Mouse (Mus musculus) forebrain, embryonic 11.5 days (tissue): Measurements from ENCODE around the gene Nabp2. TPM values are rescaled to one million over a fixed set of nuclear protein-coding genes. Genes with fewer than 3 reads are reported as not detected.
A peak's percentile ranks its signal among the peaks of the same experiment; 100 is the strongest.

Experiments used
- ATAC-seq: fragments of 200-750 bp; cut with Nextera tagmentation; replicated peaks from 2 replicates; pipeline ENCODE4 v1.8.0; 2017; ENCODE audit warnings: moderate TSS enrichment; ENCODE audit not compliant: low FRiP score
- DNase-seq: peaks from one replicate; pipeline ENCODE4 v3.0.0-alpha.2; 2017; ENCODE audit warnings: low spot score
- H3K27ac ChIP-seq: fragments of 300-500 bp; sonication (generic); 2 replicates; pipeline ENCODE4 v1.5.1; 2014; ENCODE audit warnings: low read depth, low read length
- H3K27me3 ChIP-seq: fragments of 300-500 bp; sonication (generic); 2 replicates; pipeline ENCODE4 v1.6.1; 2014; ENCODE audit warnings: mild to moderate bottlenecking, low read length, mixed read lengths; ENCODE audit not compliant: control insufficient read depth, insufficient read depth
- H3K36me3 ChIP-seq: fragments of 300-500 bp; sonication (generic); 2 replicates; pipeline ENCODE4 v1.6.1; 2014; ENCODE audit warnings: mild to moderate bottlenecking, low read length, moderate library complexity, mixed read lengths; ENCODE audit not compliant: control insufficient read depth, insufficient read depth
- H3K4me1 ChIP-seq: fragments of 300-500 bp; sonication (generic); replicated peaks from 2 replicates; pipeline ENCODE4 v1.6.1; 2014; ENCODE audit warnings: low read length, mixed read lengths; ENCODE audit not compliant: control insufficient read depth, insufficient read depth
- H3K4me2 ChIP-seq: fragments of 300-500 bp; sonication (generic); 2 replicates; pipeline ENCODE4 v1.6.1; 2014; ENCODE audit warnings: low read depth, mild to moderate bottlenecking, low read length, moderate library complexity, mixed read lengths; ENCODE audit not compliant: severe bottlenecking
- H3K4me3 ChIP-seq: fragments of 300-500 bp; sonication (generic); 2 replicates; pipeline ENCODE4 v1.5.1; 2014; ENCODE audit warnings: low read depth, low read length
- H3K9ac ChIP-seq: fragments of 300-500 bp; sonication (generic); 2 replicates; pipeline ENCODE4 v1.6.1; 2014; ENCODE audit warnings: low read length
- H3K9me3 ChIP-seq: fragments of 300-500 bp; sonication (generic); 2 replicates; pipeline ENCODE4 v1.6.1; 2016; ENCODE audit warnings: low read length, mixed read lengths; ENCODE audit not compliant: control insufficient read depth
- WGBS: fragments of 180-500 bp; shearing (Covaris S2); extraction: QIAGEN DNeasy Blood & Tissue Kit; methylation state at CpG from one replicate; pipeline ENCODE4 v1.1.7; 2014; 5-methylcytosine and 5-hydroxymethylcytosine counted together
- polyA plus RNA-seq: library from polyadenylated mRNA; unstranded; fragments of >200 nt; fragmentation: Nextera tagmentation; extraction: Ambion mirVana; gene quantifications from 2 replicates; pipeline ENCODE4 v1.2.1, GENCODE M21; 2014

Nabp2 gene
- 151 TPM in 2 replicates for polyA plus RNA-seq

DNA sequence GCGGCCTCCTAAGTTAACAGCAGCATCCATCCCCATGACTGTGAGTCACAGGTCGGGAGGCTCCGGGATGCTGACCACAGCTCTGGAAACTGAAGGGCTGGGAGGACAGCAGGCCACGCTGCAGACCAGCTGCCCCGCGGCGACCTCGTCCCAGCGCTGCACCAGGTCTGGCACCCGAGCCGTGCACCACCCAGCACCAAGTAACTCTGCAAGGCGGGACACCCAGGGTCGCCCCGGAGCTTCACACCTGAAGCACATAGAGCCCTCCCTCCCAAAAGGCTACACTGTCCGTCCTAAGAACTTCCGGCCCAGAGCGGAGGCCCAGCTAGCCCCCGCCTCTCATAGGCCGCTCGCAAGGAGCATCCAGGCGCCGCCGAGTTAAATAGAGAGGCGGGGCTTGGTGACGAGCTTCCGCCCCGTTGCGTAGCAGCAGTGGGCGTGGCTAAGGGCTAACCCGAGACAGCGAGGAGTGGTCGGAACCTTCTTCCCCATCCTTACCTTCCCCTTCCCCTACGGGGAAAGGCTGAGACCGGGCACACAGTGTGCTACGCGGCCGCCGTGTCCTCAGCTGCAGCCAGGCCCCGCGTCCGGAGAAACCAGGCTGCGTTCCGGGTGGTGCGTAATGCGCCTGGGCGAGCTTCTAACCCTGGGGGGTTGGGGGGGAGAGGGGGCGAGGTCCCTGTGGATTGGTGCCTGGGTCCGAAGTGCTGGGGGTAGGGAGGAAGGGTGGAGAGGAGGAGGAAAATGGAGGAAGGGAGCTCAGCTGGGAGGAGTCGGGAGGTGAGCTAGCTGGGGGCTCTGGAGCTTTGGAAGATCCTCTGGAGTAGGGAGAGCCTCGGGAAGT is at the start of gene Nabp2, which contains the start of gene Rnf41:
Gene Nabp2 (minus strand): TSS at position 282 of the 844 bp plus-strand sequence.
Gene Rnf41 (plus strand): TSS at position 447 of the 844 bp plus-strand sequence.
- Histone ChIP-seq H3K9me3 (no peaks in the 10 kb centered on the region), H3K27me3 (no peaks in the 10 kb centered on the region), H3K4me1 (peaks cover 13% of the 10 kb centered on the region), H3K9ac (peak within 1 kb of the TSS; percentile 84), H3K27ac (peak within 1 kb of the TSS; percentile 81), H3K4me3 (peak within 1 kb of the TSS; percentile 93), H3K4me2 (peak within 1 kb of the TSS; percentile 96), H3K36me3 (no peaks in the 10 kb centered on the region; the same call in 1 of the 2 replicates)
- DNase-seq, result peak; percentile 98
- peak; percentile 90 for ATAC-seq
- WGBS, result under 1% methylated on average over 50 of the region's 50 CpGs

DNA sequence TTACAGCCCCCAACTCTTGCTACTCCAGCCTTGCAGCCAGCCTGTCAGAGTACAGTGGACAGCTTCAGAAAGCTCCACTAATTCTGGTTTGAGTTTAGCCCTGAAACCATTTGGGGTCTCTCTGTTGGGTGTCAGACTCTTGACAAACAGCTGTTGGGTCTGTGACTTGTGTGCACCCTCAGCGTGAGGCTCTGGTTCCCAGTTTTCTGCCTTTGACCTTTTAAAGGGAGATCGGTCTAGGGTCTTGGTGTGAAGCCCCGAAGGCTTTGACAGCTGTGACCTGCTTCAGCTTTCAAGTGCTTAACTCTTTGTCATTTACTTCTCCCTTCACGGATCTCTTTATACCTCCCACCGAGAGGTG is 49.0 kb upstream of the Nabp2 start:
- ATAC-seq, result no peak
- Histone ChIP-seq H3K9ac (peak overlapping the region; percentile 98), H3K9me3 (no peaks in the 10 kb centered on the region), H3K36me3 (peaks cover 7% of the 10 kb centered on the region; the same call in 1 of the 2 replicates), H3K27ac (no peak overlapping the region; the same call in 1 of the 2 replicates), H3K27me3 (no peaks in the 10 kb centered on the region), H3K4me1 (peaks cover 9% of the 10 kb centered on the region), H3K4me3 (peak overlapping the region; percentile 99), H3K4me2 (peak overlapping the region; percentile 70)
- WGBS, result 2% methylated on average over 5 of the region's 5 CpGs
- no peak for DNase-seq

DNA sequence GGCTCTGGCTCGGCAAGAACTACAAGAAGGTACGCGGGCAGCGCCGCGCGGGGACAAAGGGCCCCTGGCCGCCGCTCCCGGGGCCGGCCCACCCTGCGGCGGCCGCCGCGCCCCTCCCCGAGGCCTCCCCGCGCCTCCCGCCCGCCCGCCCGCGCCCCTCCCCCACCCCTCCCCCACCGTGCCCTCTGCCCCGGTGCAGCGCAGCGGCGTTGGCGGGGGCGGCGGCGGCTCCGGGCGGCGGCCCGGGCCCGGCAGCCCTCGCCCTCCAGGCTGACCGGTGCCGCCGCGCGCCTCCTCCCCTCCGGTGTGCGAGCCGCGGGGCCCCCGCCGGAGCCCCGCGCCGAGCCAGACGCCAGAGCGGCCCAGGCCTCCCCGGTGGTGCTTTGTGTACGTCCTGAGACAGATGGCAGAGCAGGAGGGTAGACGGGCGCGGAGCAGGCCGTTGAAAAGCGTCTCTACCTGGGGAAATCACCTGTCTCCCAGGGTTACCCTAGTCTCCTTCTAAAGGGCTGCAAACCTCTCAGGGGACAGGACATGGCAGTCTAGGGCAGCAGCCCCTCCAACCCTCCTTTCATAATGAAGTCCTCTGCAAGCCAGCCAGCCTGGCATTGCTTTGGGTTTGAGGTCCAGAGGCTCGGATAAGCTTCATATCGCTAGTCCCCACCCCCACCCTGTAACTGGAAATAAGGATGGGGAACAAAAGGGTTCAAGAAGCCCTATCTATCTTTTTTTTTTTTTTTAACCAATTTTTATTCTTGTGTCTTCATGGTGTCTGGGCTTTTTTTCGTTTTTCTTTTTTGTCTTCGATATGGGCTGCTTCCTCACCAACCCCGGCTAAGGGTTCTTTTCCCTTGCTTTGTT is 48.3 kb upstream of the Nabp2 start:
- DNase-seq, result peak; percentile 77
- Histone ChIP-seq H3K9me3 (no peaks in the 10 kb centered on the region), H3K36me3 (peaks cover 5% of the 10 kb centered on the region; the same call in 1 of the 2 replicates), H3K27me3 (no peaks in the 10 kb centered on the region), H3K4me2 (peak overlapping the region; percentile 70), H3K4me3 (peak overlapping the region; percentile 99), H3K4me1 (peaks cover 9% of the 10 kb centered on the region), H3K27ac (peak overlapping the region; percentile 93), H3K9ac (peak overlapping the region; percentile 98)
- WGBS, result 1% methylated on average over 31 of the region's 67 CpGs
- ATAC-seq, result peak; percentile 69

DNA sequence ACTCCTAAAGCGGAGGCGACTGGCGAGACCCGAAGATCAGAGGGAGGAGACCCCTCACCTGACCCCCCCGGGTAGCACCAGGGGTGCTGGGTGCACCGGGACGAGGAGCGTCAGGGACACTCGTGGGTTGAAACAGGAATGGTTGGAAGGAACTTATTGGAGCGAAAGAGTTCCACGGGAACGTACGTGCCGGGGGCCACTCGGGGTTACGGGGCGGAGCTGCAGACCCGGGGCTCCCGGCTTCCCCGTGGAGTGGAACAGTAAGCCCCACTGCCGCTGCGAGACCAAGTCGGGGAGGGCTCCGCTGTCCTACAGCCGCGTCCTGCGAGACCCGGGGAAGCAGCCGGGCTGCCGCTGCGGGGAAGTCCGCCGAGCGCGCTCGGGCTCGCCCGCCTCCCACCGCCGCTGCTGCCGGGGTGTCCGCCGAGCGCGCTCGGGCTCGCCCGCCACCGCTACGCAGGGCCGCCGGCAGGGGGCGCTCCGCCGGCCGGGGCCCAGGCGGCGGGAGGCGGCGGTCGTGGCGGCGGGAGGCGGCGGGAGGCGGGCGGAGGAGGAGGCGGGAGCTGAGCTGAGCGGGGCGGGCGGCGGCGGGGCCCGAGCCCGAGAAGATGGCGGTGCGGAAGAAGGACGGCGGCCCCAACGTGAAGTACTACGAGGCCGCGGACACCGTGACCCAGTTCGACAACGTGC is 47.6 kb upstream of the Nabp2 start, which contains the start of gene Smarcc2:
Gene Smarcc2 (plus strand): TSS at position 530 of the 690 bp plus-strand sequence.
- ATAC-seq (peak; percentile 76), DNase-seq (peak; percentile 92)
- Histone ChIP-seq H3K27ac (peak within 1 kb of the TSS; percentile 93), H3K4me1 (peaks cover 9% of the 10 kb centered on the region), H3K9ac (peak within 1 kb of the TSS; percentile 98), H3K4me2 (peak within 1 kb of the TSS; percentile 72), H3K36me3 (peaks cover 5% of the 10 kb centered on the region; the same call in 1 of the 2 replicates), H3K9me3 (no peaks in the 10 kb centered on the region), H3K4me3 (peak within 1 kb of the TSS; percentile 99), H3K27me3 (no peaks in the 10 kb centered on the region)
- whole genome bisulfite sequencing, result under 1% methylated on average over 74 of the region's 86 CpGs

DNA sequence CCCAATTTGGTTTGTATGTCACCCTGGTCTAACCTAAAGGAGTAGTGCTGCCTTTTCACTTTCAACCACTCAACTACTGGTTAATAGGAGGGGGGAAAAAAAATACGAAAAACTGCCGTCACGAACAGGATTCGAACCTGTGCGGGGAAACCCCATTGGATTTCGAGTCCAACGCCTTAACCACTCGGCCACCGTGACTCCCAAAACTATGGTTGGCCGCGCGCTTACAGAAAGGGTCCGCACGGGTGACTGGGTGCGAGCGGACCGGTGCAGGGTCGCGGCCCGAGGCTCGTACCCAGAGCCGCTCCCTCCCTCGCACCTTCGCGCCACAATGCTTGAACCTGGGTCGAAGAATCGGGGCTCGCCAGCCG is 47.0 kb upstream of the Nabp2 start:
- H3K36me3 ChIP-seq, result peaks cover 2% of the 10 kb centered on the region; the same call in 1 of the 2 replicates
- peak overlapping the region; percentile 98 for H3K9ac ChIP-seq
- peak overlapping the region; percentile 72 for H3K4me2 ChIP-seq
- no peaks in the 10 kb centered on the region for H3K9me3 ChIP-seq
- no peaks in the 10 kb centered on the region for H3K27me3 ChIP-seq
- peaks cover 9% of the 10 kb centered on the region for H3K4me1 ChIP-seq
- ATAC-seq (peak; percentile 77), DNase-seq (peak; percentile 97)
- H3K27ac ChIP-seq, result peak overlapping the region; percentile 93
- H3K4me3 ChIP-seq, result peak overlapping the region; percentile 99
- WGBS, result under 1% methylated on average over 29 of the region's 29 CpGs

DNA sequence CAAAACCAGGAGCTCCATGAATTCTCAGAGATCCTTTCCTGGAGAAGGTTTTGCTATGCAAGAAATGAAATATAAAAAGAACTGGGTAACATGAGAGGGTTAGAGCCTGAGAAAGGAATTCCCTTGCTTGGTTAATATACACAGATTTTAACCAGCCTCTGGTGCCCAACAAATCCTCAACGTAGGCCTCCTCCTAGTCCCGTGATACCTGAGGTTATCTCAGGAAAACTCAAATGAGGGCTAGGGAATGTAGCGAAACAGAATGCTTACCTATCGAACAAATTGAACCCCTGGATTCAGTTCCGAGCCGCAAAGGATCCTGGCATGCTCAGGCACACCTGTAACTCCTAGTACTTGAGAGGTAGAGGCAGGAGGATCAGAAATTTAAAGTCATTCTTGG is 46.4 kb upstream of the Nabp2 start:
- H3K9ac ChIP-seq, result no peak overlapping the region
- peaks cover 9% of the 10 kb centered on the region for H3K4me1 ChIP-seq
- no peak overlapping the region for H3K27ac ChIP-seq
- peaks cover 2% of the 10 kb centered on the region; the same call in 1 of the 2 replicates for H3K36me3 ChIP-seq
- no peak for ATAC-seq
- no peaks in the 10 kb centered on the region for H3K27me3 ChIP-seq
- H3K4me3 ChIP-seq, result no peak overlapping the region
- no peak overlapping the region for H3K4me2 ChIP-seq
- no peak for DNase-seq
- WGBS, result 87% methylated on average over 6 of the region's 6 CpGs
- no peaks in the 10 kb centered on the region for H3K9me3 ChIP-seq

DNA sequence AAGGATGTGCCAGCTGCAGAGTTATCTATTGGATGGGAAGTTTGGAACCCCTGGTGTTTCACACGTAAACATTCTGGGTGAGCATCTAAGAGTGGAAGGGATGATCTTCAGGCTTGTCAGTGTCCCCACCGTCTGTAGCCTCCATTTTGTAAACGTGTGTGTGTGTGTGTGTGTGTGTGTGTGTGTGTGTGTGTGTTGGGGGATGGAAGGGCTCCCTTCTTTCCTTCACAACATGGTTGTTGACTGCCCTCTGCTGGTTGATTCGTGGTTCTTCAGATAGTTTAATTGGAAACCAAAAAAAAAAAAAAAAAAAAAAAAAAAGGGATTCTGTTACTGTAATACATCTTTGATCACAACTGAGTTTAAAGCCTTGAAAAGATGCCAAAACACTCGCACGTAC is 44.0 kb upstream of the Nabp2 start:
- no peaks in the 10 kb centered on the region for H3K36me3 ChIP-seq
- H3K9me3 ChIP-seq, result no peaks in the 10 kb centered on the region
- peaks cover under 1% of the 10 kb centered on the region for H3K4me1 ChIP-seq
- no peak overlapping the region for H3K9ac ChIP-seq
- H3K4me3 ChIP-seq, result no peak overlapping the region
- no peak for ATAC-seq
- no peak overlapping the region for H3K4me2 ChIP-seq
- no peak overlapping the region for H3K27ac ChIP-seq
- DNase-seq, result peak; percentile 82
- H3K27me3 ChIP-seq, result no peaks in the 10 kb centered on the region
- 1% methylated on average over 6 of the region's 6 CpGs for WGBS

DNA sequence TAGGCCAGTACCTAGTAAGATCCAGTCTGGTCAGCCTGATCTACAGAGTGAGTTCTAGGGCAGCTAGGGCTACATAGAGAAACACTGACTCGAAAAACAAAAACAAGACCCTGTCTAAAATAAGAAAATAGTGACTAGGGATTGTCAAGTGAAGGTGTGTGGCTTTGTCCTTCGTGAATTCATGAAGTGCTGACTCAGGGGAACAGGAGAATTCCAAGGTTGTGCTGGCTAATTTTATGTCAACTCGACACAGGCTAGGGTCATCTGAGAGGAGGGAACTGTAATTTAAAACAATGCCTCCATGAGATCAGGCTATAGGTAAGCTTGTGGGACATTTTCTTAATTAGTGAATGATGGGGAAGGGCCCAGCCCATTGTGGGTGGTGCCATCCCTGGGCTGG is 43.2 kb upstream of the Nabp2 start:
- no peaks in the 10 kb centered on the region for H3K27me3 ChIP-seq
- H3K9me3 ChIP-seq, result no peaks in the 10 kb centered on the region
- ATAC-seq, result no peak
- H3K9ac ChIP-seq, result no peak overlapping the region
- no peak overlapping the region for H3K27ac ChIP-seq
- no peak overlapping the region for H3K4me3 ChIP-seq
- 84% methylated on average over 3 of the region's 3 CpGs for WGBS
- no peak for DNase-seq
- H3K4me1 ChIP-seq, result no peaks in the 10 kb centered on the region
- no peaks in the 10 kb centered on the region for H3K36me3 ChIP-seq
- no peak overlapping the region for H3K4me2 ChIP-seq
